Mouse (Mus musculus) layer of hippocampus, adult 9-10 months (tissue): Measurements from ENCODE around the gene Figla.

Experiments
- DNase-seq: peaks from one replicate; pipeline ENCODE4 v3.0.0; 2022; ENCODE audit warnings: low spot score

The Figla gene

GRCm38 (mm10) chr6:86028601-86029322 is 12.8 kb downstream of the Figla start, which contains the start of gene Add2:
Gene Add2, plus strand, starts transcription at chr6:86028681.
- no peak for DNase-seq

- DNase-seq, result no peak
These were observed 13.3 kb downstream of the Figla start for GRCm38 (mm10) chr6:86029323-86029713.

- DNase-seq, result no peak
These were observed 15.6 kb downstream of the Figla start for GRCm38 (mm10) chr6:86031527-86031926.

GRCm38 (mm10) chr6:86033635-86034034 is 17.7 kb downstream of the Figla start:
- no peak for DNase-seq

GRCm38 (mm10) chr6:86038901-86039300 is 22.9 kb downstream of the Figla start:
- DNase-seq, result no peak

GRCm38 (mm10) chr6:86040140-86040539 is 24.2 kb downstream of the Figla start:
- DNase-seq, result no peak

GRCm38 (mm10) chr6:86047510-86047909 is 31.5 kb downstream of the Figla start:
- DNase-seq, result no peak

GRCm38 (mm10) chr6:86048509-86048908 is 32.5 kb downstream of the Figla start:
- DNase-seq, result no peak

GRCm38 (mm10) chr6:86050586-86051268 is 34.8 kb downstream of the Figla start:
- no peak for DNase-seq

- no peak for DNase-seq
These were observed 36.1 kb downstream of the Figla start for GRCm38 (mm10) chr6:86052032-86052459.

GRCm38 (mm10) chr6:86052556-86052955 is 36.6 kb downstream of the Figla start:
- no peak for DNase-seq

- DNase-seq, result no peak
These were observed 37.1 kb downstream of the Figla start for GRCm38 (mm10) chr6:86053099-86053498.

GRCm38 (mm10) chr6:86053594-86053993 is 37.6 kb downstream of the Figla start:
- no peak for DNase-seq

- DNase-seq, result no peak
These were observed 42.5 kb downstream of the Figla start for GRCm38 (mm10) chr6:86058475-86058874.

- no peak for DNase-seq
These were observed 43.3 kb downstream of the Figla start for GRCm38 (mm10) chr6:86059151-86059853.

- no peak for DNase-seq
These were observed 44.2 kb downstream of the Figla start for GRCm38 (mm10) chr6:86060170-86060569.

GRCm38 (mm10) chr6:86062226-86062625 is 46.3 kb downstream of the Figla start:
- DNase-seq, result no peak

- DNase-seq, result no peak
These were observed 46.7 kb downstream of the Figla start for GRCm38 (mm10) chr6:86062684-86063083.

GRCm38 (mm10) chr6:86064318-86065016 is 48.5 kb downstream of the Figla start:
- peak; percentile 69 for DNase-seq

GRCm38 (mm10) chr6:86066727-86067126 is 50.8 kb downstream of the Figla start:
- no peak for DNase-seq

GRCm38 (mm10) chr6:86067145-86067544 is 51.2 kb downstream of the Figla start:
- DNase-seq, result no peak

GRCm38 (mm10) chr6:86069009-86069408 is 53.0 kb downstream of the Figla start:
- DNase-seq, result peak; percentile 30
